Mouse (Mus musculus): ENCODE measurements at regions not wholly inside any gene's neighbourhood (a gene's known extent, or its start where the extent isn't known, plus 50 kb on each side); places are given as distances from the start of the nearest gene placed in this dataset.

DNA sequence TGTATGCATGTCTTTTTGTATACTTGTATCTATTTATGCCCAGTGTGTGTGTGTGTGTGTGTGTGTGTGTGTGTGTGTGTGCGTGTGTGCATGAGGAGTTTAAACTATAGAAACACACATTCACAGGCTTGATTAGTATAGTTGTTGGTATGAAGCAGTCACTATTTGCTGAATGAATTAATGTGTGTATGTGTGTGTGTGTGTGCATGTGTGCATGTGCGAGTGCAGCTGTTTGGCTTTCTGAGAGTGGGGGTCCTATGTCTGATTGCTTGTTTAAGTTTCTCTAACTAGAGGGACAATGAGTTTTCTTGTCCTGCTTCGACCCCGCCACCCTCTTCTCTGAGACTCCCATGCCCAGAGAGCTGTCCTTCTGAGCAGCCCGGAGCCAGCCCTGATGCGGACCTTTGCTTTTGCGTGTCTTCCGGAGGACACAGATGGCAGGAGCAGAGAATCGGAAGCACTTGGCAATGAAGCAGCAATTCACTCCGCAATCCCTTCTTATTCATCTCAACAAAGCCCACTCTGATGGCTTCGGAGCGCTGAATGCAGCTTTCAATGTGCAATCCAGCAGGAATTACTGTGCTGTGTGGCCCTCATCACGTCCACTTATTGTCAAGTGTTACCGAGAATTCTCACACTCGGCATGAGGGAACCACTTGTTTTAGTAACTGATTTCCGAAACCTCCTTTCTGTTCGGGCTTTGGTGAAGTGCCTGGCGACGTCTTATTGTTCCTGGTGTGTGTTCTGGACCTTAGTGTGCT lies 286.4 kb downstream of the Dhx35 start:
- intact Hi-C loops (cut with DNase I): no loop called here

GRCm38 (mm10) chr2:159086836-159087235 lies 292.2 kb downstream of the Dhx35 start:
- no peak for DNase-seq (ENCODE audit: low spot score)
- intact Hi-C loops (cut with DNase I): no loop called here

More for the DNA sequence above, 286.4 kb downstream of the Dhx35 start:
- no peak for DNase-seq (ENCODE audit: low spot score)

DNA sequence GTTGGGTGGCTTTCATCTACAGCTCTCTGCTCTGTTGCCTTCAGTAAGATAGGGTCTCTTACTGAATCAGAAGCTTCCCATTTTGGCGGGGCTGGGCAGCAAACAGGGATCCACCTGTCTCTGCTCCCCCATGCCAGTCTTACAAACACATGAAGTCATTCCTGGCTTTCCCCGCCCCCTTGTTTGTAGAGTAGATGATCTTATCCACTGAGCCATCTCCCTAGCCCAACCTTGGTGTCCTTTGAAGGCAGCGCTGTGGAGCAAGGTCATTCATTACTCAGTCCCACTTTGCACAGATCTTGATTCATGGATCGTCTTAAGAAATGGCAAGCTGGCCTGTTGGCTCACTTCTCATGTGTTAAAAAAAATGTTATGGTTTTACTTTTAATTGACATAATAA lies 293.6 kb downstream of the Dhx35 start:
- no peak for DNase-seq (ENCODE audit: low spot score)

DNA sequence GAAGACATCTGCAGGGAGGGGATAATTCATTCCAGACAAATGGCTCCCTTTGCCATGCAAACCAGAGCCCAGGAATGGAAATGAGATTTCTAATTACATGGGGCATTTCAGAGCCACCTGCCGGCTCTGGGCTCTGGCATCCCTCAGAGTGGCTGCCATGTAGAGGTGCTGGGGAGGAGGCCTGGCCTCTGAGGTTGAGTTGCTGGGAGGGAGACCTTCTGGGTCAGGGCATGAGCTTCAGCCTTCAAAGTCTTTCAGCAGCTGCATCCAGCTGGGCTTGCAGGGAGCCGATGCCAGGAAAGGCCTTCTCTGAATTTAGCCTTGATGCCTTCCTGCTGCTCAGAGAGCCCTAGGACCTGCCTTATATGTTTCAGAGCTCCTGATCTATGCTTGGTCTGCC lies 302.1 kb downstream of the Dhx35 start:
- DNase-seq (ENCODE audit: low spot score): peak; percentile 8
- intact Hi-C loops (cut with DNase I): no loop called here

More for the DNA sequence above, 293.6 kb downstream of the Dhx35 start:
- intact Hi-C loops (cut with DNase I): no loop called here

DNA sequence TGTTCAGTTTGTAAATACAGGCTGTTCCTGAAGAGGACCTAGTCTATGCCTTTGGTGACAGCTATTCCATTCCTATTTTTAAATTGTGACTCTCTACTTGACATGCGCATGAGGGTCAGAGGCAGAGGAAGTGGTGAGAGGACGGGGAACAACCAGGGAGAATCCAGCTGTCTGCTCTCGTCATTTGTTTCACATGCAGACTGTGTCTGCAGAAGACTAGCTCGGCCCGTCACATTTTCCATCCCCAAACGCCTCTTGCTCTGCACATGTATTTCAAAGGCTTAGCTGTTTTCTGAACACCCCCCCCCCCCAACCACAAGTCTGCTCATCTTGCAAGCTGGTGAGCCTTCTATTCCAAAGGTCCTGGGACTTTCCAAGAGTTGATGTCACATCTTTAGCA lies 339.4 kb downstream of the Dhx35 start:
- DNase-seq (ENCODE audit: low spot score): no peak
- intact Hi-C loops (cut with DNase I): no loop called here

DNA sequence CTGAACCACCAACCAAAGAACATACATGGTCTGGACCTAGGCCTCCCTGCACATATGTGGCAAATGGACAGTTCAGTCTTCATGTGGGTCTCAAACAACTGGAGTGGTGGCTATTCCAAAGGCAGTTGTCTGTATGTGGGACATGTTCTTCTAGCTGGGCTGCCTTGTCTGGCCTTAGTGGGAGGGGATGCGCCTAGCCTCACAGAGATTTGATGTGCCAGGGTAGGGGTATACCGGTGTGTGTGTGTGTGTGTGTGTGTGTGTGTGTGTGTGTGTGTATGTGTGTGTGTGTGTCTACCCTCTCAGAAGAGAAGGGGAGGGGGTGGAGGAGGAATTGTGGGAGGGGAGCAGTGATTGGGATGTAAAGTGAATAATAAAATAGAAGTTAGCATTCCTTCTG lies 344.0 kb downstream of the Dhx35 start:
- intact Hi-C loops (cut with DNase I): no loop called here
- no peak for DNase-seq (ENCODE audit: low spot score)

GRCm38 (mm10) chr2:159145980-159146379 lies 351.4 kb downstream of the Dhx35 start:
- no peak for DNase-seq (ENCODE audit: low spot score)
- intact Hi-C loops (cut with DNase I): no loop called here

DNA sequence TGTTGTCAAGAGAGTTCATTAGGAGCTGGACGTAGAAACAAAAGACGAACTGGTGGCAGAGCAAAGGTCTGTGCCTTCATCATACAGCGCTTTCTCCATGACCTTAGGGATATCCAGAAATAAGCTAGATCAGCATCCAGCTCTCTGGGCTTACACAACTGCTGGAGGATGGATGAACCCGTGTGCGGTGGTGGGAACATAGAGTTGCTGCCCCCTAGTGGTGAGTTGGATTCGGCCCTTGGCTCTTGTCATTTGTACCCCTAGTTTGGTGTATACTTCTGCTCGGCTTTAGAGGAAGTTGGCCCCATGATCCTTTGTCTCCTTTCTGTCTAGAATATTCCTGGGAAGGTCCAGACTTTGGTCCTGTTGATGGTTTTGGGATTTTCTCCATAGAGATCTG lies 369.4 kb downstream of the Dhx35 start:
- intact Hi-C loops (cut with DNase I): loop anchor here (2.0 to 5.0 kb wide), 2 partner anchors 112 to 251 kb away; no protein-coding TSS in a partner anchor

GRCm38 (mm10) chr2:159168553-159169064 lies 374.0 kb downstream of the Dhx35 start:
- intact Hi-C loops (cut with DNase I): no loop called here
- DNase-seq (ENCODE audit: low spot score): peak; percentile 9

More for the DNA sequence above, 369.4 kb downstream of the Dhx35 start:
- DNase-seq (ENCODE audit: low spot score): no peak

GRCm38 (mm10) chr2:159196156-159196555 lies 401.5 kb downstream of the Dhx35 start:
- DNase-seq (ENCODE audit: low spot score): no peak
- intact Hi-C loops (cut with DNase I): no loop called here

DNA sequence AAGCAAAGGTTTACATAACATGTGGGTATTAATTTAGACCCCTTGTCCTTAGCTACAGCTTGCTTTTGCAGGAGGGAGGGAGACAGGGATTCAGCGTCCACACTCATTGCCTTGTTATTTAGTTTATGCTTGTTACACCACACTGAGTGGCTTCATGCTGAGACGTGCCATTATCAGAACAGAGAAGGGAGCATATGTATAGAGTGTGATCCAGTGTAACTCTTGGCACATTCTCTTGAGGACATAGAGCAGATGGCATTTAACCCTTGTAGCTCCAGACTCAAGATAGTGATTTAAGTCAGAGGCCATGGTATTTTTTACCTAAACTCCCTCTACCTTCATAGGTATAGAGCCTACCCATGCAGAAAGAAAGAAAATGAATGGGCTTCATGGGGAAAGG lies 437.7 kb downstream of the Dhx35 start:
- no peak for DNase-seq (ENCODE audit: low spot score)
- intact Hi-C loops (cut with DNase I): no loop called here

DNA sequence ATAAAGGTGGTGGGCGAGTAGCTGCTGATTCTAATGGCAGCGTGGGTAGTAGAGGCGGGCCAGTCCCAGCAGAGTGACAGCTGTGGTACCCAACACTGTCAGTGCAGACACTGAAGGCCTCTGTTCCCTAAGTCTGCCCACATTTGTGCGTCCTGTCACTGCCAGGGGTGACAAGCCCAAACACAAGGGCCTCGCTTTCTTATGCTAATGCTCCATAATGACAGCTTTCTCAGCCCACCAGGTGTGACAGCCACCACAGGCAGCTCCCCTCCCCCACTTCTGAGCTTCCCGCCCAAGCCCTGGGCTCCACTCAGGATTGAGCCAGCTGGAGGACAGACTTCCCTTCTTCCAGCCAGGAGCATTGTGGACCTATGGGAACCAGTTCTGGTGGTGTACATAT lies 440.4 kb downstream of the Dhx35 start:
- intact Hi-C loops (cut with DNase I): no loop called here
- no peak for DNase-seq (ENCODE audit: low spot score)

GRCm38 (mm10) chr2:159250065-159250464 lies 455.5 kb downstream of the Dhx35 start:
- intact Hi-C loops (cut with DNase I): no loop called here

GRCm38 (mm10) chr2:159250993-159251665 lies 456.5 kb downstream of the Dhx35 start:
- intact Hi-C loops (cut with DNase I): no loop called here
- DNase-seq (ENCODE audit: low spot score): no peak

More at GRCm38 (mm10) chr2:159250065-159250464, 455.5 kb downstream of the Dhx35 start:
- no peak for DNase-seq (ENCODE audit: low spot score)

- intact Hi-C loops (cut with DNase I): no loop called here
Observed at GRCm38 (mm10) chr2:159270221-159271080, 475.8 kb downstream of the Dhx35 start.

DNA sequence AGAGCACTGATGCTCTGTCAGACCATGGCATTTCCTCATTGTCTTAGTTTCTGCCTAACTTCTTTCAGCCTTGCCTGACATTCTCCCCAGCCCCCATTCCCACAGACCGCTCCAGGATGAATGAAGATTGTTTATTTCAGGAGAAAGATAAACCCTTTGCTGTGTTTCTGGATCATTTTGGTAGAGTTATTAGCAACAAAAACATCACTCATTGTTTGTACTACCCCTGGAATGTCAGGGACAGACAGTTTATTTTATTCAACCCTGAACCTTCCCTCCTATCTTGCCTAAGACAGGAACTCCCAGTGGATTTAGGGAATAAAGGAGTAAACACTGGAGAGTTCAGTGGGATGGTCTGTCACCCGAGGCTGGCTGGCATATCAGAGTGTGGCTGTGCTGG lies 484.3 kb downstream of the Dhx35 start:
- no peak for DNase-seq (ENCODE audit: low spot score)
- intact Hi-C loops (cut with DNase I): no loop called here

More at GRCm38 (mm10) chr2:159270221-159271080, 475.8 kb downstream of the Dhx35 start:
- DNase-seq (ENCODE audit: low spot score): no peak

DNA sequence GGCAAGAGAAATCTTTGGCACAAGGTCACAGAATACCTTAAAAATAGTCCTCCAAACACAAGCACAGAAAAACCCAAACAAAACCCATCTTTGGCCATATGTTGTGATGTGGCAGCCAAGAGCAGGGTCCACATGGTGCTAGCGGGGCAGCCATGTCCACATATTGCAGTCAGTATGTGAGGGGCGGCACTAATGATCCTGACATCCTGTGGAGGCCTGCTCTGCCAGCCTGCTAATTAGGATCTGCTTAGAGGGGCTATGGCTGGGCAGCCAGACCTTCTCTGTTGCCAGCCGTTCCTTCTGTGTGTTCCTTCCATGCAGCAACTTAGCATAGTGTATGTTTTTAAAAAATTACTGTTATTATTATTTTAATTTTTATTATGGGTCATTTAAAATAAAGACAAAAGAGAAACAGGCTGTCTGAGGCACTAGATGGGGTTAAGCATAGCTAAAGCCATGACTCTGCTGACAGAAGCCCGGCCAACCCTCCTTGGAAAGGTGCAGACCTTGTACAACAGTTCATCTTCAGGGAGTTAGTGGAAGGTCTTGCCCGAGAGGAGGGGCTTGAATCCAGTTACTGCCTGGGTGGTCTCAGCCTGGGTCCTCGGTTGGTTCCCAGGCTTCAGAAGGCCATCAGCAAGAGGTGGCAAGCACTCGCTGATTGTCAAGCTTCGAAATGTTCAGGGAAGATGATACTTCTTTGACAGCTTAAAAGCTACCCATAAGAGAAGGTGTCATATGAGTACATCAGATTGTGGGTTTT lies 487.1 kb downstream of the Dhx35 start:
- no peak for DNase-seq (ENCODE audit: low spot score)
- intact Hi-C loops (cut with DNase I): no loop called here

- intact Hi-C loops (cut with DNase I): no loop called here
- no peak for DNase-seq (ENCODE audit: low spot score)
Observed at GRCm38 (mm10) chr2:159284100-159284499, 489.5 kb downstream of the Dhx35 start.

DNA sequence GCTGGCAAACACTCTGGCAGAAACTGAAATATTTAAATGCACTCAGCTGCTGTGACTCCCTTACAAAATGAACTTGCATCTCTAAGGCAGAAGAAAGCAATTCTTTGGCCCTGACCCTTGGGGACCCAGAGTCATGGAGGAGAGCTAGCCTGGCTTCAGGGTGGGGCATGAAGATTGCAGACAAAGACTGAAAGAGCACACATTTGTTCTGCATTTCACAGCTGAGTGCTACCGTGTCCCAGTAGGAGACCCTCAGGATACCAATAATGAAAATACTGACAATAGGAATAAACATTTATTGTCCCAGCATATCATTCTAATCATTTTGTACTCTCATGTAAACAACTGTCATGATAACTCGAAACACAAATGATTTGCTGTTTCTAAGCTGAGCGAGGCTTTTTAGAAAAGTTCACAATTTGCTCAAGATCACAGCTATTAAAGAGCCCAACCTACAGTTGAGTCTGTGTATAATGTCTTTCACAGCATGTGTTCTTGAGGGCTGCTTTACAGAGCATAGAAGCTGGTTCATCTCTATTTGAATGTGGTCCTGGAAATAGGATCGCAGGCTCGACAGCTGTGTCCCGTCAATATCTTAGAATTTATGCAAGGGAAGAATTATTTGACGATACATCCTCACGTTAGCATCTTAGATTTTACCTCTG lies 490.1 kb downstream of the Dhx35 start:
- intact Hi-C loops (cut with DNase I): no loop called here
- DNase-seq (ENCODE audit: low spot score): no peak

All from heart, postnatal 25 days (tissue).